Mouse (Mus musculus) erythroblast, embryonic 14.5 days (primary cell): ENCODE data around the gene Gpr3. TPM values are rescaled to one million over a fixed set of nuclear protein-coding genes. Genes with fewer than 3 reads are reported as not detected.

Experiments used
- H3K27me3 ChIP-seq: 2 replicates; pipeline ENCODE4 v1.6.1; 2012; ENCODE audit warnings: inconsistent platforms; ENCODE audit not compliant: control insufficient read depth
- H3K36me3 ChIP-seq: 2 replicates; pipeline ENCODE4 v1.6.1; 2012; ENCODE audit warnings: mild to moderate bottlenecking, inconsistent platforms; ENCODE audit not compliant: control insufficient read depth
- H3K4me1 ChIP-seq: 2 replicates; pipeline ENCODE4 v1.6.1; 2012; ENCODE audit warnings: inconsistent platforms; ENCODE audit not compliant: control insufficient read depth
- H3K4me3 ChIP-seq: replicated peaks from 2 replicates; pipeline ENCODE3; 2012; ENCODE audit warnings: moderate library complexity, mild to moderate bottlenecking, inconsistent platforms
- H3K9me3 ChIP-seq: 2 replicates; pipeline ENCODE4 v1.6.1; 2012; ENCODE audit warnings: low read length, inconsistent platforms, mixed read lengths; ENCODE audit not compliant: control insufficient read depth
- GATA1 ChIP-seq: IDR thresholded peaks from 2 replicates; pipeline ENCODE4 v1.6.1; 2012; ENCODE audit warnings: low read length, inconsistent platforms, mixed read lengths
- TAL1 ChIP-seq: IDR thresholded peaks from 3 replicates; pipeline ENCODE4 v1.6.1; 2012; ENCODE audit warnings: low read length, inconsistent platforms, mixed read lengths
- polyA plus RNA-seq: library from polyadenylated mRNA; stranded (reverse); fragments of >175 nt; gene quantifications from 2 replicates; pipeline ENCODE4 v1.2.3, GENCODE M21; 2012

Gene Gpr3
- polyA plus RNA-seq, 1 experiment, result not detected

GRCm38 (mm10) chr4:133240490-133240921 is 28.2 kb upstream of the Gpr3 start, which contains the start of gene Map3k6:
Gene Map3k6 (plus strand): TSS chr4:133240818.
- Histone ChIP-seq H3K4me3 (peak within 1 kb of the TSS; percentile 78), H3K27me3 (peaks cover 12% of the 10 kb centered on the region), H3K4me1 (peaks cover 63% of the 10 kb centered on the region)

DNA sequence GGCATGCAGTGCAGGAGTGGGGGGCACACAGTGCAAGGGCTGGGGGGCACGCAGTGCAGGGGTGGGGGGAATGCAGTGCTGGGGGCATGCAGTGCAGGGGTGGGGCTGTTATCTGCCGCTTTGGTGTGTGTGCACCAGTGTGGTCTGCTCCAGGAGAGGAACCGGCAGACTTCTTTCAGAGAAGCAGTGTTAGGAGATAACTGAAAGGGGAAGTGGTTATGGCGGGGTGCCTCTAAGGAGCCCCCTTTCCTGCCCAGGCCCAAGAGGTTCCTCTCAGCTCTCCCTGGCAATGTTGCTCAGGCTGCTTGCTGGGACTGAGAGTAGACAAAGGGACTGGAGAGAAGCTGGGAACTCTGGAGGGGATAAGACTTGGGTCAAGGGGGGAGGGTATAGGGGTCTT is 25.6 kb upstream of the Gpr3 start:
- TF ChIP-seq GATA1 (no peak), TAL1 (no peak)
- H3K9me3 ChIP-seq, result no peaks in the 10 kb centered on the region
- no peaks in the 10 kb centered on the region for H3K36me3 ChIP-seq
- H3K4me3 ChIP-seq, result no peak overlapping the region
- peaks cover 39% of the 10 kb centered on the region for H3K4me1 ChIP-seq
- H3K27me3 ChIP-seq, result peaks cover 7% of the 10 kb centered on the region

More at GRCm38 (mm10) chr4:133240490-133240921, 28.2 kb upstream of the Gpr3 start, which contains the start of gene Map3k6:
- Histone ChIP-seq H3K36me3 (no peaks in the 10 kb centered on the region), H3K9me3 (no peaks in the 10 kb centered on the region)
- TF ChIP-seq GATA1 (no peak), TAL1 (no peak)

DNA sequence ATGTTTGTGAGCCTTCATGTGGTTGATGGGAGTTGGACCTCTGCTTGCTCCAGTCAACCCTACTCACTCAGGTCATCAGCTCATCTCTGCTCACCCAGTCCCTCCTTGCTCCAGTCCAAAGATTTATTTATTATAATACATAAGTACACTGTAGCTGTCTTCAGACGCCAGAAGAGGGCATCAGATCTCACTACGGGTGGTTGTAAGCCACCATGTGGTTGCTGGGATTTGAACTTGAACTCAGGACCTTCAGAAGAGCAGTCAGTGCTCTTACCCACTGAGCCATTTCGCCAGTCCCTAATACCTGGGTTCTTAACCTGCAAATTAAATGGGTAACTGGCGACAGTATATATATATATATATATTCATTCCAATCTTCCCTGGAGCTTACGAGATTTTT is 23.1 kb upstream of the Gpr3 start:
- H3K36me3 ChIP-seq, result no peaks in the 10 kb centered on the region
- H3K27me3 ChIP-seq, result peaks cover 2% of the 10 kb centered on the region; the same call in 1 of the 2 replicates
- peaks cover 14% of the 10 kb centered on the region for H3K4me1 ChIP-seq
- H3K9me3 ChIP-seq, result no peaks in the 10 kb centered on the region
- no peak overlapping the region for H3K4me3 ChIP-seq
- no peak for TF ChIP-seq TAL1
- TF ChIP-seq GATA1, result no peak

DNA sequence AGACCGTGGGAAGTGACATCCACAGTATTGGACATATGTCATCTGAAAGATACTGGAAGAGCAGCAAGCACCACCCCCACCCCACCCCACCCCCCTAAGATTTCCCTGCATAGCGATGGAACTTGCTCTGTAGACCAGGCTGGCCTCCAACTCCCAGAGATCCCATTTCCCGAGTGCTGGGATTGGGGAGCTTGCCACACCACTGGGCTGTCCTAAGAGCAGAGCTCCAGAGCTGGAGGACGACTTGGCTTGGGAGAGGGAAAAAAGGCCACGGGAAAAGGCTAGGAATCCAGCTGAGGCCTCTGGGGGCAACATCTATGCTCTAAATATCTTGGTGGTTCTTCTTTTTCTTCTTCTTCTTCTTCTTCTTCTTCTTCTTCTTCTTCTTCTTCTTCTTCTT is 22.4 kb upstream of the Gpr3 start:
- Histone ChIP-seq H3K27me3 (peaks cover 2% of the 10 kb centered on the region; the same call in 1 of the 2 replicates), H3K4me1 (peaks cover 8% of the 10 kb centered on the region), H3K9me3 (no peaks in the 10 kb centered on the region), H3K36me3 (no peaks in the 10 kb centered on the region), H3K4me3 (no peak overlapping the region)
- no peak for TF ChIP-seq GATA1
- no peak for TF ChIP-seq TAL1

DNA sequence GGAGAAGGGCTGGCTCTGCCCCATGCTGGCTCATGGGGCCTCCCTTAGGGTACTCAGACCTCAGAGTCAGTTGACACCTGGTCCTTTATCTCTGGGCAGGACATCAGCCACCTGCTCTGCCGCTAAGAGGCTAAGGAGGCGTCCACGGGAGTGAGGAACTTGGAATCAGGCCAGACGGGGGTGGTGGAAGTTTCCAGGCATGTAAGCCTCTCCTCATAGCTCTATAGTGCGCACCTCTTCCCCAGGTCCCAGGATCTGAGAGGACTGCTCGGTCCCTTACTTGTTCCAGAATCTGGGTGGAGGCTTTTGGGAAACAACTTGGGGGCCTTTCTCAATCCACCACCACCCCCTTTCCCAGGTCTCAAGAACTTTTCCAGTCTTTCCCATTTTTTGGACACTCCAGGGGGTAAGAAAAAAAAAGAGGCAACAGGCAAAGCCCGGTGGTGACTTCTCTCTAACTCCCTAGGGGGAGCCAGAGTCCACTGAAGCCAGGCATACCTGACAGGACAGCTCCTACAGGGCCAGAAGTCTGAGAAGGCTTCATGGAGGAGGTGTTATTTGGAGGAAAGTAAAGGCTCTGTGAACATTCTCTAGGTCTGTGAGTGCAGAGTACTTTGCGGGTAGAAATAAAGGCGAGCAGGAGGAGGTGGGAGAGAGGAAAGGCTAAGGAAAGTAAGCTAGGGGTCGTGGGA is 21.1 kb upstream of the Gpr3 start:
- H3K36me3 ChIP-seq, result no peaks in the 10 kb centered on the region
- TF ChIP-seq GATA1 (no peak), TAL1 (no peak)
- H3K27me3 ChIP-seq, result peaks cover 2% of the 10 kb centered on the region; the same call in 1 of the 2 replicates
- H3K4me3 ChIP-seq, result no peak overlapping the region
- peaks cover 4% of the 10 kb centered on the region for H3K4me1 ChIP-seq
- no peaks in the 10 kb centered on the region for H3K9me3 ChIP-seq

DNA sequence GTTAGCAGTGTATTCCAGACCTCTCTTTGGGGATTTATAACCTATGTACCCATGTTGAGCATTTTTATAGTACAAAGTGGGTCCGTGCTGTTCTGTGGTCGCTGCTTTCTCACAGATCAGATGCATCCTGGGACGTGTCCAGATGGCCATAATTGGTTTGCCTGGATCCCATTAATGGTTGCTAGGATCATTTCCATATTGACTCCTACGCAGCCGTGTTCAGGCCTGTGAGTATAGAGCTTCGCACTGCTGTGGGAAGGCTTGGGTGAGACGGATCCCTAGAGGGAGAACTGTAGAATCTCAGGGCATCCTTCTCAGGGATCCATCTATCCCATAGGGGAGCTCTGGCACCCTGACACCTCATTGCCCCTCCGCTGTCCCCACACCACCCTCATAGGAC is 17.2 kb upstream of the Gpr3 start:
- Histone ChIP-seq H3K27me3 (peaks cover 8% of the 10 kb centered on the region), H3K36me3 (no peaks in the 10 kb centered on the region), H3K9me3 (no peaks in the 10 kb centered on the region), H3K4me1 (no peaks in the 10 kb centered on the region), H3K4me3 (no peak overlapping the region)
- no peak for TF ChIP-seq TAL1
- TF ChIP-seq GATA1, result no peak

GRCm38 (mm10) chr4:133227636-133228035 is 15.3 kb upstream of the Gpr3 start:
- no peaks in the 10 kb centered on the region for H3K36me3 ChIP-seq
- TF ChIP-seq TAL1, result no peak
- TF ChIP-seq GATA1, result no peak
- H3K9me3 ChIP-seq, result no peaks in the 10 kb centered on the region
- peaks cover 25% of the 10 kb centered on the region for H3K27me3 ChIP-seq
- no peaks in the 10 kb centered on the region for H3K4me1 ChIP-seq
- no peak overlapping the region for H3K4me3 ChIP-seq

DNA sequence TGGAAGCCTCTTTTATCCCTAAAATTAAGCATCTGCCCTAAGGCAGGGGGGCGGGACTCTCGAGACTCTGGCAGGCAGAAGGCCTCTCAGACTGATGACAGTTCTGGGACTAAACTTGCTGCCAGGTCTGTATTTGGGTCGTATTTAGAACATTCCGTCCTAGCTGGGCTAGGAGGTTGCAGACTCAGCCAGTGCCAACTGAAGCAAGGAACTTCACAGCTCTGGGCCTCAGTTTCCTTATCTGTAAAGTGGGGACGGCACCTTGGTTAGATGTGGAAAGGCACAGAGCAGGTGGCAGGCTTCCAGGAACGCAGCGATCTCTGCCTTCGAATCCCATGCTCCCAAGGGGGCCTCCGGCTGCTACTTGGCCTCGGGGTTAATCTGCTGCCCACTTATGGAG is 13.7 kb upstream of the Gpr3 start:
- Histone ChIP-seq H3K4me3 (no peak overlapping the region), H3K36me3 (no peaks in the 10 kb centered on the region), H3K9me3 (no peaks in the 10 kb centered on the region), H3K27me3 (peaks cover 41% of the 10 kb centered on the region), H3K4me1 (no peaks in the 10 kb centered on the region; the same call in 1 of the 2 replicates)
- no peak for TF ChIP-seq GATA1
- no peak for TF ChIP-seq TAL1

DNA sequence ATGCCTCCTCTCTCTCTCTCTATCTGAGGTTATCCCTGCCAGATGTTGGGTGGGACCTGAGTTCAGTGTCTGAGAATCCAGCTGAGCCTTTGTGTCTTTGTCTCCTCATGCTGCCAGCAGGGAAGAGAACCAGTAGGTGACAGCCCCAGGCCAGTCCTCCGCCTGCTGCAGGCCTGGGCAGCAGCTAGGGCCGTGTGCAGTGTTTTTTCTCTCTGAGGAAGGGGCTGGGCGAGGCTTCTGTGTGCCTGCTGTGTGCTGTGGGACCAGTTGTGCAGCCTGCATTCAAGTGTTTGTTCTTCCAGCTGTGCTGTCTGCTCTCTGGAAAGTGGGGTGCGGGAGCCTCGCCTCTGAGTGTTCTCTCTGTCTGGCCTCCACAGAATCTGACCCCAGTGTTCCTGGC is 11.5 kb upstream of the Gpr3 start:
- peaks cover 59% of the 10 kb centered on the region for H3K27me3 ChIP-seq
- H3K9me3 ChIP-seq, result no peaks in the 10 kb centered on the region
- no peak overlapping the region for H3K4me3 ChIP-seq
- TF ChIP-seq TAL1 (no peak), GATA1 (no peak)
- peaks cover 5% of the 10 kb centered on the region for H3K4me1 ChIP-seq
- H3K36me3 ChIP-seq, result no peaks in the 10 kb centered on the region
